Mouse (Mus musculus) forebrain, embryonic 11.5 days (tissue): ENCODE measurements at regions not wholly inside any gene's neighbourhood (a gene's known extent, or its start where the extent isn't known, plus 50 kb on each side); places are given as distances from the start of the nearest gene placed in this dataset.
"Not testable (repeated sequence)": the region's sequence is repeated elsewhere in the genome, so short reads cannot be mapped to it uniquely, and the experiment has no call there.

Experiments used
- ATAC-seq: fragments of 200-750 bp; cut with Nextera tagmentation; replicated peaks from 2 replicates; pipeline ENCODE4 v1.8.0; 2017; ENCODE audit warnings: moderate TSS enrichment; ENCODE audit not compliant: low FRiP score
- DNase-seq: peaks from one replicate; pipeline ENCODE4 v3.0.0-alpha.2; 2017; ENCODE audit warnings: low spot score
- H3K27ac ChIP-seq: fragments of 300-500 bp; sonication (generic); 2 replicates; pipeline ENCODE4 v1.5.1; 2014; ENCODE audit warnings: low read depth, low read length
- H3K27me3 ChIP-seq: fragments of 300-500 bp; sonication (generic); 2 replicates; pipeline ENCODE4 v1.6.1; 2014; ENCODE audit warnings: mild to moderate bottlenecking, low read length, mixed read lengths; ENCODE audit not compliant: control insufficient read depth, insufficient read depth
- H3K36me3 ChIP-seq: fragments of 300-500 bp; sonication (generic); 2 replicates; pipeline ENCODE4 v1.6.1; 2014; ENCODE audit warnings: mild to moderate bottlenecking, low read length, moderate library complexity, mixed read lengths; ENCODE audit not compliant: control insufficient read depth, insufficient read depth
- H3K4me1 ChIP-seq: fragments of 300-500 bp; sonication (generic); replicated peaks from 2 replicates; pipeline ENCODE4 v1.6.1; 2014; ENCODE audit warnings: low read length, mixed read lengths; ENCODE audit not compliant: control insufficient read depth, insufficient read depth
- H3K4me2 ChIP-seq: fragments of 300-500 bp; sonication (generic); 2 replicates; pipeline ENCODE4 v1.6.1; 2014; ENCODE audit warnings: low read depth, mild to moderate bottlenecking, low read length, moderate library complexity, mixed read lengths; ENCODE audit not compliant: severe bottlenecking
- H3K4me3 ChIP-seq: fragments of 300-500 bp; sonication (generic); 2 replicates; pipeline ENCODE4 v1.5.1; 2014; ENCODE audit warnings: low read depth, low read length
- H3K9ac ChIP-seq: fragments of 300-500 bp; sonication (generic); 2 replicates; pipeline ENCODE4 v1.6.1; 2014; ENCODE audit warnings: low read length
- H3K9me3 ChIP-seq: fragments of 300-500 bp; sonication (generic); 2 replicates; pipeline ENCODE4 v1.6.1; 2016; ENCODE audit warnings: low read length, mixed read lengths; ENCODE audit not compliant: control insufficient read depth
- WGBS: fragments of 180-500 bp; shearing (Covaris S2); extraction: QIAGEN DNeasy Blood & Tissue Kit; methylation state at CpG from one replicate; pipeline ENCODE4 v1.1.7; 2014; 5-methylcytosine and 5-hydroxymethylcytosine counted together

GRCm38 (mm10) chr12:114406206-114406605 is 862.5 kb downstream of the Adam6a start:
- Histone ChIP-seq H3K4me3 (no peak overlapping the region), H3K4me1 (no peaks in the 10 kb centered on the region), H3K4me2 (no peak overlapping the region), H3K27me3 (no peaks in the 10 kb centered on the region), H3K9ac (no peak overlapping the region), H3K27ac (no peak overlapping the region), H3K36me3 (no peaks in the 10 kb centered on the region), H3K9me3 (no peaks in the 10 kb centered on the region; the same call in 1 of the 2 replicates)
- ATAC-seq, result no peak
- DNase-seq, result no peak
- WGBS, result 52% methylated on average over 2 of the region's 2 CpGs

GRCm38 (mm10) chr12:114434529-114434928 is 890.8 kb downstream of the Adam6a start:
- no peaks in the 10 kb centered on the region for H3K4me1 ChIP-seq
- H3K9ac ChIP-seq, result no peak overlapping the region
- H3K36me3 ChIP-seq, result no peaks in the 10 kb centered on the region
- no peak overlapping the region for H3K4me2 ChIP-seq
- H3K4me3 ChIP-seq, result no peak overlapping the region
- ATAC-seq (no peak), DNase-seq (no peak)
- no peak overlapping the region for H3K27ac ChIP-seq
- H3K27me3 ChIP-seq, result no peaks in the 10 kb centered on the region
- no peaks in the 10 kb centered on the region; the same call in 1 of the 2 replicates for H3K9me3 ChIP-seq

GRCm38 (mm10) chr12:114462037-114462436 is 918.3 kb downstream of the Adam6a start:
- Histone ChIP-seq H3K9ac (no peak overlapping the region), H3K4me3 (no peak overlapping the region), H3K27me3 (no peaks in the 10 kb centered on the region), H3K4me1 (no peaks in the 10 kb centered on the region), H3K4me2 (no peak overlapping the region), H3K27ac (no peak overlapping the region), H3K36me3 (no peaks in the 10 kb centered on the region), H3K9me3 (peaks cover 10% of the 10 kb centered on the region; the same call in 1 of the 2 replicates)
- DNase-seq (no peak), ATAC-seq (no peak)
- 80% methylated on average over 5 of the region's 5 CpGs for WGBS

GRCm38 (mm10) chr12:114462566-114462965 is 918.9 kb downstream of the Adam6a start:
- no peak overlapping the region for H3K4me3 ChIP-seq
- no peaks in the 10 kb centered on the region for H3K4me1 ChIP-seq
- H3K36me3 ChIP-seq, result no peaks in the 10 kb centered on the region
- ATAC-seq (no peak), DNase-seq (no peak)
- no peak overlapping the region for H3K27ac ChIP-seq
- H3K4me2 ChIP-seq, result no peak overlapping the region
- peaks cover 10% of the 10 kb centered on the region; the same call in 1 of the 2 replicates for H3K9me3 ChIP-seq
- H3K27me3 ChIP-seq, result no peaks in the 10 kb centered on the region
- H3K9ac ChIP-seq, result no peak overlapping the region

- Histone ChIP-seq H3K27ac (no peak overlapping the region), H3K27me3 (no peaks in the 10 kb centered on the region), H3K4me1 (no peaks in the 10 kb centered on the region), H3K4me3 (no peak overlapping the region), H3K9ac (no peak overlapping the region), H3K36me3 (no peaks in the 10 kb centered on the region), H3K9me3 (no peaks in the 10 kb centered on the region; the same call in 1 of the 2 replicates), H3K4me2 (no peak overlapping the region)
- ATAC-seq (no peak), DNase-seq (no peak)
- WGBS, result 93% methylated on average over 2 of the region's 2 CpGs
Observed at GRCm38 (mm10) chr12:114468857-114469256, 925.1 kb downstream of the Adam6a start.

- not testable (repeated sequence) for H3K9me3 ChIP-seq, DNase-seq, H3K27ac ChIP-seq, ATAC-seq, H3K4me3 ChIP-seq, H3K27me3 ChIP-seq, H3K4me2 ChIP-seq, H3K9ac ChIP-seq, H3K36me3 ChIP-seq, H3K4me1 ChIP-seq
Observed at GRCm38 (mm10) chr12:114472678-114473077, 929.0 kb downstream of the Adam6a start.

- Histone ChIP-seq H3K27ac (no peak overlapping the region), H3K4me3 (no peak overlapping the region), H3K36me3 (no peaks in the 10 kb centered on the region), H3K9me3 (no peaks in the 10 kb centered on the region; the same call in 1 of the 2 replicates), H3K27me3 (no peaks in the 10 kb centered on the region), H3K4me1 (no peaks in the 10 kb centered on the region), H3K9ac (no peak overlapping the region), H3K4me2 (no peak overlapping the region)
- 88% methylated on average over 3 of the region's 3 CpGs for WGBS
- ATAC-seq (no peak), DNase-seq (no peak)
Observed at GRCm38 (mm10) chr12:114478741-114479140, 935.0 kb downstream of the Adam6a start.

GRCm38 (mm10) chr12:114493500-114494031 is 949.9 kb downstream of the Adam6a start:
- not testable (repeated sequence) for H3K36me3 ChIP-seq, DNase-seq, H3K4me2 ChIP-seq, H3K27me3 ChIP-seq, ATAC-seq, H3K27ac ChIP-seq, H3K9ac ChIP-seq, H3K4me1 ChIP-seq, H3K4me3 ChIP-seq, H3K9me3 ChIP-seq
- 73% methylated on average over 2 of the region's 2 CpGs for WGBS

- ATAC-seq, result no peak
- 51% methylated on average over 2 of the region's 2 CpGs for WGBS
Observed at GRCm38 (mm10) chr12:114495741-114496140, 952.0 kb downstream of the Adam6a start.

More at GRCm38 (mm10) chr12:114495741-114496140, 952.0 kb downstream of the Adam6a start:
- no peak overlapping the region for H3K4me3 ChIP-seq
- no peaks in the 10 kb centered on the region for H3K4me1 ChIP-seq
- H3K4me2 ChIP-seq, result no peak overlapping the region
- H3K36me3 ChIP-seq, result no peaks in the 10 kb centered on the region
- no peaks in the 10 kb centered on the region for H3K9me3 ChIP-seq
- H3K27ac ChIP-seq, result no peak overlapping the region
- no peak overlapping the region for H3K9ac ChIP-seq
- no peaks in the 10 kb centered on the region for H3K27me3 ChIP-seq
- no peak for DNase-seq
